Comparison of ENCODE assay signal across 9 mouse cellular contexts in the genomic region with DNA sequence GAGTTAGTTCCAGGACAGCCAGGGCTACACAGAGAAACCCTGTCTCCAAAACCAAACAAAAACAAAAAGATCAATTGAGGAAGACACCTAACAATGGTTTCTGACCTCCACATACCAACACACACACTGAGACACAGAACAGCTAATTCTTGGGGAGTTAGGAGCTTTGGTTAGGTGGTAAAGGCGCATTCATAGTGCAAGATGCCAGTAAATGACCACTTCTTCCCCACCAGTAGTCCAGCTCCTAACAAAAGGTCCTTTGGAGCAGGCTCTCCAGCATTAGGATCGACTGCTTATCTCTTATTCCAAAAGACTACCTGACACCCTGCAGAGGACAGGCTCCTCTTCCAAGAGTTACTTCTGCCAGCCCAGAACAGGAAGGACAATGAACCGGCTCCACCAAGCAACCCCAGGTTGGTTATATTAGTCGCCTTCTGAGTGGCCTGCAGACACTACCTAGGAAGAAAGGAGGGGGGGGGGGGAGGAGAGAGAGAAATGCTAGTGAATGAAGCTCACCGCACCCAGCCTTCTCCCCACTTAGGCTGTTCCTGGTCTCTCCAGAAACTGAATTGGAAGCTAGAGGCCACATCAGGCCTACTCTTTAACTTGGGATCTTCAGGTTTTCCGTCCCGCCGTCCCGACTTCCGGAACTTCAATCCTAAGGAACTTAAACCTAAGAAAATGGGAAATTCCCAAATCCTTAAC. TPM values are rescaled to one million over a fixed set of nuclear protein-coding genes. Genes with fewer than 3 reads are reported as not detected.
DNase-seq lines count a peak whose midpoint lies in the region; ATAC-seq lines count a peak whose summit lies in the region.
"Had no signal": no experiment of that assay in that cellular context is flagged by ENCODE, and none has a peak within 500 bp of the region (broad histone marks: within the 10 kb centered on the region; RNA-seq: fewer than 3 reads in every experiment).

No protein-coding gene starts in this region.

- H3K9me3 ChIP-seq in forebrain, embryonic 16.5 days (ENCODE audit: control insufficient read depth, low read length): 0 out of 2 replicates have a peak, but pooled peaks cover 4% of the 10 kb centered on the region
- no peaks in the 10 kb centered on the region for H3K9me3 ChIP-seq in kidney, embryonic 14.5 days (ENCODE audit: control insufficient read depth, low read length)
- H3K9me3 ChIP-seq in stomach, embryonic 16.5 days (replicated peaks; ENCODE audit: control insufficient read depth, low read length): no peaks in the 10 kb centered on the region

- ATAC-seq in cerebellum, adult (ENCODE audit: insufficient number of reproducible peaks, low FRiP score, low TSS enrichment): no peak
- ATAC-seq in forebrain, embryonic 16.5 days: peak; percentile 11; the same call in 1 of the 2 replicates
- ATAC-seq in kidney, embryonic 14.5 days (ENCODE audit: low FRiP score, low TSS enrichment): no peak
- ATAC-seq in stomach, embryonic 16.5 days (ENCODE audit: insufficient read depth, low FRiP score): peak; percentile 12

- H3K9ac ChIP-seq in forebrain, embryonic 16.5 days (replicated peaks; ENCODE audit: low read depth, low read length): peak overlapping the region; percentile 97
- peak overlapping the region; percentile 91 for H3K9ac ChIP-seq in kidney, embryonic 14.5 days (ENCODE audit: low read depth, low read length)
- H3K9ac ChIP-seq in stomach, embryonic 16.5 days (ENCODE audit: low read length): peak overlapping the region; percentile 97

- peaks cover 19% of the 10 kb centered on the region for H3K4me1 ChIP-seq in forebrain, embryonic 16.5 days (replicated peaks; ENCODE audit: control insufficient read depth, insufficient read depth, low read length)
- H3K4me1 ChIP-seq in kidney, embryonic 14.5 days (ENCODE audit: control insufficient read depth, insufficient read depth, low read length): peaks cover 10% of the 10 kb centered on the region
- H3K4me1 ChIP-seq in stomach, embryonic 16.5 days (ENCODE audit: control insufficient read depth, insufficient read depth, low read length): peaks cover 7% of the 10 kb centered on the region

- H3K4me2 ChIP-seq in forebrain, embryonic 16.5 days (ENCODE audit: low read length): peak overlapping the region; percentile 89
- peak overlapping the region; percentile 83 for H3K4me2 ChIP-seq in kidney, embryonic 14.5 days (replicated peaks; ENCODE audit: low read depth, low read length)
- H3K4me2 ChIP-seq in stomach, embryonic 16.5 days (ENCODE audit: low read depth, low read length): peak overlapping the region; percentile 80

- peak overlapping the region; percentile 78 for H3K4me3 ChIP-seq in forebrain, embryonic 16.5 days (replicated peaks; ENCODE audit: low read length)
- H3K4me3 ChIP-seq in kidney, embryonic 14.5 days (ENCODE audit: low read length): peak overlapping the region; percentile 90
- H3K4me3 ChIP-seq in stomach, embryonic 16.5 days (replicated peaks; ENCODE audit: low read length): peak overlapping the region; percentile 87

- H3K36me3 ChIP-seq in forebrain, embryonic 16.5 days (ENCODE audit: control insufficient read depth, insufficient read depth): peaks cover 9% of the 10 kb centered on the region
- H3K36me3 ChIP-seq in kidney, embryonic 14.5 days (ENCODE audit: control insufficient read depth, insufficient read depth, low read length): peaks cover 29% of the 10 kb centered on the region
- H3K36me3 ChIP-seq in stomach, embryonic 16.5 days (ENCODE audit: control insufficient read depth, insufficient read depth, low read length): peaks cover 23% of the 10 kb centered on the region

- peak; percentile 65 for DNase-seq in cerebellum, adult 9-10 months
- peak; percentile 22 for DNase-seq in MN1 (ENCODE audit: low spot score)
- peak; percentile 24 for DNase-seq in lung, postnatal 10 days
- no peak for DNase-seq in c-Kit-positive CD71-positive TER-119-positive erythroid progenitor cells, embryonic 14.5 days (ENCODE audit: low spot score)

- 6% methylated on average over 10 of the region's 10 CpGs for WGBS in forebrain, embryonic 16.5 days
- WGBS in kidney, embryonic 14.5 days: 9% methylated on average over 10 of the region's 10 CpGs
- 7% methylated on average over 10 of the region's 10 CpGs for WGBS in stomach, embryonic 16.5 days

- H3K27ac ChIP-seq in forebrain, embryonic 16.5 days (ENCODE audit: low read length): peak overlapping the region; percentile 98
- peak overlapping the region; percentile 99 for H3K27ac ChIP-seq in kidney, embryonic 14.5 days (ENCODE audit: low read depth, low read length)
- H3K27ac ChIP-seq in stomach, embryonic 16.5 days (ENCODE audit: low read length): peak overlapping the region; percentile 99

- no peaks in the 10 kb centered on the region for H3K27me3 ChIP-seq in forebrain, embryonic 16.5 days (replicated peaks; ENCODE audit: control insufficient read depth, insufficient read depth, low read length)
- H3K27me3 ChIP-seq in kidney, embryonic 14.5 days (ENCODE audit: control insufficient read depth, insufficient read depth, low read length): no peaks in the 10 kb centered on the region
- no peaks in the 10 kb centered on the region for H3K27me3 ChIP-seq in stomach, embryonic 16.5 days (ENCODE audit: control insufficient read depth, insufficient read depth, low read length)
- H3K27me3 ChIP-seq: Patski had no signal

RNA-seq across cellular contexts. Expression of gene Fbrs, which starts 8.8 kb away (rescaled TPM):
- polyA plus RNA-seq in forebrain, embryonic 16.5 days (2015; fragmentation: Nextera tagmentation; extraction: Ambion mirVana): 10.2 and 11.8 TPM in 2 replicates
- 16.1 and 16.7 TPM in 2 replicates for polyA plus RNA-seq in kidney, embryonic 14.5 days (2014; fragmentation: Nextera tagmentation; extraction: Ambion mirVana)
- polyA plus RNA-seq in stomach, embryonic 16.5 days (2015; fragmentation: Nextera tagmentation; extraction: Ambion mirVana): 10.5 and 11.1 TPM in 2 replicates

RNA-seq across cellular contexts. Expression of gene Prr14, which starts 10.8 kb away (rescaled TPM):
- polyA plus RNA-seq in forebrain, embryonic 16.5 days (2015; fragmentation: Nextera tagmentation; extraction: Ambion mirVana): 42.8 and 45.3 TPM in 2 replicates
- 40.9 and 48.4 TPM in 2 replicates for polyA plus RNA-seq in kidney, embryonic 14.5 days (2014; fragmentation: Nextera tagmentation; extraction: Ambion mirVana)
- polyA plus RNA-seq in stomach, embryonic 16.5 days (2015; fragmentation: Nextera tagmentation; extraction: Ambion mirVana): 35.9 and 37.8 TPM in 2 replicates

RNA-seq across cellular contexts. Expression of gene Zfp689, which starts 21.2 kb away (rescaled TPM):
- polyA plus RNA-seq in forebrain, embryonic 16.5 days (2015; fragmentation: Nextera tagmentation; extraction: Ambion mirVana): 14.6 and 17.7 TPM in 2 replicates
- polyA plus RNA-seq in kidney, embryonic 14.5 days (2014; fragmentation: Nextera tagmentation; extraction: Ambion mirVana): 6.4 and 10.8 TPM in 2 replicates
- polyA plus RNA-seq in stomach, embryonic 16.5 days (2015; fragmentation: Nextera tagmentation; extraction: Ambion mirVana): 5.0 and 5.8 TPM in 2 replicates

RNA-seq across cellular contexts. Expression of gene Srcap, which starts 41.6 kb away (rescaled TPM):
- 46.3 and 51.5 TPM in 2 replicates for polyA plus RNA-seq in forebrain, embryonic 16.5 days (2015; fragmentation: Nextera tagmentation; extraction: Ambion mirVana)
- 43.0 and 82.3 TPM in 2 replicates for polyA plus RNA-seq in kidney, embryonic 14.5 days (2014; fragmentation: Nextera tagmentation; extraction: Ambion mirVana)
- 20.3 and 32.4 TPM in 2 replicates for polyA plus RNA-seq in stomach, embryonic 16.5 days (2015; fragmentation: Nextera tagmentation; extraction: Ambion mirVana)

RNA-seq across cellular contexts. Expression of gene Zfp688, which starts 48.3 kb away (rescaled TPM):
- polyA plus RNA-seq in forebrain, embryonic 16.5 days (2015; fragmentation: Nextera tagmentation; extraction: Ambion mirVana): 28.4 and 28.6 TPM in 2 replicates
- 26.8 and 27.6 TPM in 2 replicates for polyA plus RNA-seq in kidney, embryonic 14.5 days (2014; fragmentation: Nextera tagmentation; extraction: Ambion mirVana)
- polyA plus RNA-seq in stomach, embryonic 16.5 days (2015; fragmentation: Nextera tagmentation; extraction: Ambion mirVana): 21.5 and 24.4 TPM in 2 replicates

Comparison
In these comparisons a context has a peak if more than half of its experiments do, and no peak if none do; other contexts are left out.
1. ATAC-seq: peak in forebrain, embryonic 16.5 days (single experiment) and stomach, embryonic 16.5 days (single experiment); none in cerebellum, adult (single experiment) and kidney, embryonic 14.5 days (single experiment).
2. Peak in every context shown above with its lines, with median percentiles within 50 percentile points of each other: H3K27ac ChIP-seq, H3K4me2 ChIP-seq, H3K4me3 ChIP-seq and H3K9ac ChIP-seq.